Comparison of ENCODE assay signal across 8 mouse cellular contexts in genomic region chr10:99461446-99461966, GRCm38 (mm10).
DNase-seq lines count a peak whose midpoint lies in the region; ATAC-seq and TF ChIP-seq lines count a peak whose summit lies in the region.

No protein-coding gene starts in this region.

- TF ChIP-seq POLR2A in spleen, adult 2 months (IDR thresholded peaks at IDR 0.05; ENCODE audit: low read depth, low read length), result no peak

- peaks cover 5% of the 10 kb centered on the region for H3K4me1 ChIP-seq in brown adipose tissue, adult 24 weeks (ENCODE audit: control insufficient read depth, insufficient read depth, insufficient read length, low read length)
- H3K4me1 ChIP-seq in heart, embryonic 14.5 days (ENCODE audit: control insufficient read depth in 2 of 2, insufficient read depth in 2 of 2, low read length in 2 of 2), result peaks cover 5 to 6% of the 10 kb centered on the region in 2 experiments; a peak in 3 of 4 replicates
- H3K4me1 ChIP-seq in spleen, adult 2 months (ENCODE audit: control insufficient read depth, insufficient read depth, insufficient read length), result peaks cover 14% of the 10 kb centered on the region

- no peaks in the 10 kb centered on the region for H3K27me3 ChIP-seq in heart, embryonic 14.5 days (ENCODE audit: control insufficient read depth, insufficient read depth, low read length)
- no peaks in the 10 kb centered on the region for H3K27me3 ChIP-seq in spleen, adult 2 months (ENCODE audit: control insufficient read depth, insufficient read depth, low read length)

- no peaks in the 10 kb centered on the region for H3K9me3 ChIP-seq in heart, embryonic 14.5 days (ENCODE audit: control insufficient read depth, low read length)

- 0 out of 2 replicates have a peak, but pooled peaks have one; percentile 29 for ATAC-seq in heart, embryonic 14.5 days (ENCODE audit: insufficient number of reproducible peaks, insufficient read depth, low FRiP score, low read depth)

- peak overlapping the region; percentile 77 for H3K9ac ChIP-seq in heart, embryonic 14.5 days (ENCODE audit: low read length)

- peak; percentile 53 to 54 for DNase-seq in right cerebral cortex, postnatal 10 days (ENCODE audit: low spot score in 2 of 2)
- no peak for DNase-seq in right cerebral cortex, postnatal 4 days
- DNase-seq in kidney, postnatal 10 days, result peak; percentile 51
- DNase-seq in lung, postnatal 25 days (ENCODE audit: low spot score), result peak; percentile 45
- DNase-seq in spleen, adult 2 months (ENCODE audit: low read depth in 1 of 2, low spot score in 2 of 2), result peak; percentile 57 to 58
- no peak for DNase-seq in urinary bladder, postnatal 25 days (ENCODE audit: low spot score)

- H3K36me3 ChIP-seq in heart, embryonic 14.5 days (ENCODE audit: control insufficient read depth, insufficient read depth, low read length), result no peaks in the 10 kb centered on the region
- H3K36me3 ChIP-seq in spleen, adult 2 months (ENCODE audit: control insufficient read depth, insufficient read depth, low read length), result no peaks in the 10 kb centered on the region

- peak overlapping the region; percentile 87 for H3K4me2 ChIP-seq in heart, embryonic 14.5 days (ENCODE audit: low read length)

- peak overlapping the region; percentile 95 for H3K27ac ChIP-seq in brown adipose tissue, adult 24 weeks (replicated peaks; ENCODE audit: low read depth, low read length)
- peak overlapping the region; percentile 52 to 83 for H3K27ac ChIP-seq in heart, embryonic 14.5 days (replicated peaks in 1 of 2; ENCODE audit: control insufficient read depth in 1 of 2, insufficient read depth in 1 of 2, low read depth in 2 of 2, low read length in 2 of 2)
- H3K27ac ChIP-seq in spleen, adult 2 months (ENCODE audit: insufficient read depth, low read length), result peak overlapping the region; percentile 93

- TF ChIP-seq CTCF in spleen, adult 2 months (IDR thresholded peaks at IDR 0.05; ENCODE audit: extremely low read depth, insufficient read depth, insufficient read length, insufficient replicate concordance), result no peak

- peak overlapping the region; percentile 59 for H3K4me3 ChIP-seq in brown adipose tissue, adult 24 weeks (ENCODE audit: insufficient read depth, low read depth, low read length)
- H3K4me3 ChIP-seq in heart, embryonic 14.5 days (ENCODE audit: control insufficient read depth in 1 of 2, insufficient read depth in 1 of 2, low read depth in 1 of 2, low read length in 2 of 2), result peak overlapping the region; percentile 47 to 51
- peak overlapping the region; percentile 60 for H3K4me3 ChIP-seq in spleen, adult 2 months (ENCODE audit: extremely low read depth, insufficient read depth, insufficient read length)

- 3% methylated on average over 13 of the region's 13 CpGs for WGBS in heart, embryonic 14.5 days
- WGBS in spleen, adult 2 months, result under 1% methylated on average over 13 of the region's 13 CpGs

Comparison
In these comparisons a context has a peak if more than half of its experiments do, and no peak if none do; other contexts are left out.
1. DNase-seq: peak in right cerebral cortex, postnatal 10 days (2 of 2), kidney, postnatal 10 days (single experiment), lung, postnatal 25 days (single experiment) and spleen, adult 2 months (2 of 2); none in right cerebral cortex, postnatal 4 days (single experiment) and urinary bladder, postnatal 25 days (single experiment).
2. Peak in every context shown above with its lines, with median percentiles within 50 percentile points of each other: H3K27ac ChIP-seq and H3K4me3 ChIP-seq.